Mouse (Mus musculus) cerebellum, adult 2 months (tissue): Measurements from ENCODE around the gene Rad51c.

ENCODE experiments used
- CTCF ChIP-seq: fragments of 200-500 bp; IDR thresholded peaks from 2 replicates; pipeline ENCODE4 v1.5.1; 2011; ENCODE audit warnings: low read depth, mild to moderate bottlenecking, control low read depth, low read length, moderate library complexity, borderline replicate concordance; ENCODE audit not compliant: insufficient read depth
- POLR2A ChIP-seq: fragments of 200-500 bp; IDR thresholded peaks from 2 replicates; pipeline ENCODE4 v1.6.1; 2011; ENCODE audit warnings: low read length, control low read depth, borderline replicate concordance; ENCODE audit not compliant: insufficient read depth

DNA sequence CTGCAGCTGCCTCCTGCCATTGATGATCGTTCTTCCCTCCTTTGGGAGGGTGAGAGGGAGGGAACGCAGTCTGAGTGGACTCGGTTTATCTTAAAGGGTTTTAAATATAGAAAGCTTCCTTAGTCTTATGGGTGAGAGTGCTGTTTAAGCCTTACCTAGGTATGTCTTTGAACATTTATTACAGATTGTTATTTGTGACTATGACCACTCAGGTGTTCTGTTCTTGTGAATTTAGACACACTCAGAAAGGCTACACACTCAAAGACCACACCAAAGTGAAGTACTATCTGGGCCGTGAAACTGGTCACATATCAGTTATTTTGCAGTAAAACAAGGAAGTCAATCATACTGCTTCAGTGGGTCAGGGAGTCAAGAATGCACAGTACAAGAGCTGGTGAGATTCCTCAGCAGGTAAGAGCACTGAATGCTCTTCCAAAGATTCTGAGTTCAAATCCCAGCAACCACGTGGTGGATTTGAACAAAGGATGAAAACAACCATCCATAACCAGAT, 38.7 kb upstream of the Rad51c start:
- TF ChIP-seq CTCF (no peak), POLR2A (no peak)
